Mouse (Mus musculus): ENCODE data around the gene Olig1. TPM values are rescaled to one million over a fixed set of nuclear protein-coding genes. Genes with fewer than 3 reads are reported as not detected.

Gene Olig1
- polyA plus RNA-seq, 1 experiment from 2014 or later = 0.04 TPM

DNA sequence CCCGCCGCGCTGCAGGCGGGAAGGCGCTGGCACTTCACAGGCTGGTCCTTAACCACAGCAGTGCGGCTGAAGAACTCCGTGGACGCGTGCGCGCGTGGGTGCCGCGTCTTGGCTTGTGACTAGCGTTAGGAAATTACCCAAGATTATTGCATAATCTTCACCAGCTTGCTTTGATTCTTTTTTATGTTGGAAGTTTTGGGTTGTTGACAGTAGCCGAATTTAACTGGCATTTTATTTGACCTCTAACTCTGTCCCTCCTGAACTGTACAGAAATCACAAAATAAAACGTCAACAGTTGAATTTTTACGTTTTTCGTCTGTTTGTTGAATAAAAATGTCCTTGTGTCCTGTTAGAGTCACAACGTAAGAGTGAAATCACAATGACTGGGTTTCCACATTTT lies 2.1 kb downstream of the Olig1 start:
- TF ChIP-seq EP300 (optimal IDR thresholded peaks at IDR 0.05) (no peak), CTCF (IDR thresholded peaks at IDR 0.05; ENCODE audit: low read depth) (no peak)
- H3K27me3 ChIP-seq (ENCODE audit: control insufficient read depth, insufficient read depth, low read length) = peaks cover 45% of the 10 kb centered on the region
- 4% methylated on average over 20 of the region's 20 CpGs for WGBS
- no peak overlapping the region for H3K27ac ChIP-seq (replicated peaks)
- no peak overlapping the region for H3K4me3 ChIP-seq (ENCODE audit: low read depth, low read length)
- H3K36me3 ChIP-seq (ENCODE audit: control insufficient read depth, insufficient read depth, low read length) = no peaks in the 10 kb centered on the region
- H3K9ac ChIP-seq (ENCODE audit: low read length) = no peak overlapping the region
- H3K4me2 ChIP-seq (replicated peaks; ENCODE audit: low read depth) = no peak overlapping the region
- no peaks in the 10 kb centered on the region; the same call in 1 of the 2 replicates for H3K4me1 ChIP-seq (replicated peaks; ENCODE audit: control insufficient read depth, insufficient read depth)
- DNase-seq (ENCODE audit: low spot score) = no peak
- ATAC-seq (ENCODE audit: low FRiP score, low TSS enrichment) = no peak
- no peaks in the 10 kb centered on the region for H3K9me3 ChIP-seq (ENCODE audit: control insufficient read depth, low read length)

DNA sequence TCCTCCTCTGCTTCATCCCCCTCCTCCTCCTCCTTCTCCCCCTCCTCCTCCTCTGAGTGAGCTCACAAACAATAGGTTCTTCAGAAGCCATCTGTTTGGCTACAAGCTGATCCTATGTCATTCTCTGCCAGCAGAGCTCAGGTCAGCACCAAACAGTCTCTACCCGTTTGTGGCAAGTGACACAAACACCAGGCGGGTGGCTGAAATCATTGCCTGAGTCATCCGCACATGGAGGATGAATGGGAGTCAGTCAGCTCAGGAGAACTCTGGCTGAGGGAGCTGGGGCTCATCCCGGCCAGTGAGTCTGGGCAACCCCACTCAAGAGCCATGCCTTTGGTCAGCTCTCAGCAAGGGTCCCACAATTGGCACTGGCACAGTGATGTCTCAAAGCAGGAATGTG lies 10.9 kb downstream of the Olig1 start:
- no peaks in the 10 kb centered on the region for H3K36me3 ChIP-seq (ENCODE audit: control insufficient read depth, insufficient read depth, low read length)
- ATAC-seq (ENCODE audit: low FRiP score, low TSS enrichment) = 0 out of 2 replicates have a peak, but pooled peaks have one; percentile 15
- H3K9me3 ChIP-seq (ENCODE audit: control insufficient read depth, low read length) = no peaks in the 10 kb centered on the region
- no peaks in the 10 kb centered on the region for H3K4me1 ChIP-seq (replicated peaks; ENCODE audit: control insufficient read depth, insufficient read depth)
- no peak overlapping the region for H3K27ac ChIP-seq (replicated peaks)
- no peak for DNase-seq (ENCODE audit: low spot score)
- no peak for TF ChIP-seq CTCF (IDR thresholded peaks at IDR 0.05; ENCODE audit: low read depth)
- TF ChIP-seq EP300 (optimal IDR thresholded peaks at IDR 0.05) = no peak
- H3K4me3 ChIP-seq (ENCODE audit: low read depth, low read length) = no peak overlapping the region
- no peak overlapping the region for H3K4me2 ChIP-seq (replicated peaks; ENCODE audit: low read depth)
- no peaks in the 10 kb centered on the region for H3K27me3 ChIP-seq (ENCODE audit: control insufficient read depth, insufficient read depth, low read length)
- 55% methylated on average over 4 of the region's 4 CpGs for WGBS
- H3K9ac ChIP-seq (ENCODE audit: low read length) = no peak overlapping the region

DNA sequence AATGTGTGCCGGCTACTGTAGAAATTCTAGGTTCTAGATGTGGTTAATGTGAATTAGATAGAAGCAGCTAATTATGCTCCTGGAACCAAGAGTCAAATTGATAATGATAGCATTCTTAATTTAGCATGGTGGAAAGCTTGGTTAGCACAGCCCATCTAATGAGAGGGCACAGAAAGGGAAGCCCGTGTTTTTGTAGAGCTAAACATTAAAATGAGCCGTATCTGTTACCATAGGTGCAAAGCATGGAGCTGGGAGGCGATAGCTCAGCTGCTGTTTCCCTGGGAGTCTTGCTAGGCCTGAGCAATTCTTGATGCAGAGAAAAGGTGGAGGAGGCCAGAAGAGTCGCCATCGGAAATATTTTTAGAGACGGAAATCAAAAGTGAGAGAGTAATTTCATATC lies 22.5 kb downstream of the Olig1 start:
- Histone ChIP-seq H3K9me3 (ENCODE audit: control insufficient read depth, low read length) (no peaks in the 10 kb centered on the region), H3K27ac (replicated peaks) (no peak overlapping the region), H3K27me3 (ENCODE audit: control insufficient read depth, insufficient read depth, low read length) (no peaks in the 10 kb centered on the region), H3K9ac (ENCODE audit: low read length) (no peak overlapping the region), H3K4me2 (replicated peaks; ENCODE audit: low read depth) (no peak overlapping the region), H3K4me1 (replicated peaks; ENCODE audit: control insufficient read depth, insufficient read depth) (no peaks in the 10 kb centered on the region), H3K4me3 (ENCODE audit: low read depth, low read length) (no peak overlapping the region), H3K36me3 (ENCODE audit: control insufficient read depth, insufficient read depth, low read length) (no peaks in the 10 kb centered on the region)
- TF ChIP-seq CTCF (IDR thresholded peaks at IDR 0.05; ENCODE audit: low read depth) (no peak), EP300 (optimal IDR thresholded peaks at IDR 0.05) (no peak)
- 78% methylated on average over 7 of the region's 7 CpGs for WGBS
- no peak for DNase-seq (ENCODE audit: low spot score)
- ATAC-seq (ENCODE audit: low FRiP score, low TSS enrichment) = no peak

DNA sequence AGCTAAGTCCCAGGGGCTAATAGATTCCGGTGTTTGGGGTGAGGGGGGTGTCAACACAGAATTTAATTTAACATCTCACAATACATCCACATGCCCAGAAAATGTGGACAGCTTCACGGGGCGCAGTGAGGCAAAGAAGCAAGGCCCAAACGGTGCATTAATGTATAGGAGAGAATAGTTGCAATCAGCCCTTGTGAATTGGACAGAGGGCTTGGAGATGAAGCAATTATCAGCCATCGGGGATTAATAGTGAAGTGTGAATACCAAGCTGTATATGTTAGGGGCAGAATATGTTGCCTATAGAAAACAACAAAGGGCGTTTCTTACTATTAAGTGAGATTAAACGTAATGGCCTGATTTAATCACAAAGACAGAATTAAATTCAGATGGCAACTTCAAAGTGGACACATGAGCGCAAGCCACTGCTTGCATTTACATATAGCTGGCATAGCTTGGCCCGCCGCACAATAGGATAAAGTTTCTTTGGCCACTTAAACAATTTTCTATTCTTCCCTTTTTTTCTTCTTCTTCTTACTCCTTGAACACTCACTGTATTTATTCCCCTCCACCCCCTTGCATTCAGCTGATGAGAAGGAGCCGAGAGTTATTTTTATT lies 23.3 kb downstream of the Olig1 start:
- H3K4me2 ChIP-seq (replicated peaks; ENCODE audit: low read depth) = no peak overlapping the region
- ATAC-seq (ENCODE audit: low FRiP score, low TSS enrichment) (no peak), DNase-seq (ENCODE audit: low spot score) (no peak)
- no peaks in the 10 kb centered on the region for H3K4me1 ChIP-seq (replicated peaks; ENCODE audit: control insufficient read depth, insufficient read depth)
- no peaks in the 10 kb centered on the region for H3K27me3 ChIP-seq (ENCODE audit: control insufficient read depth, insufficient read depth, low read length)
- no peak for TF ChIP-seq CTCF (IDR thresholded peaks at IDR 0.05; ENCODE audit: low read depth)
- no peak for TF ChIP-seq EP300 (optimal IDR thresholded peaks at IDR 0.05)
- no peak overlapping the region for H3K27ac ChIP-seq (replicated peaks)
- no peaks in the 10 kb centered on the region for H3K9me3 ChIP-seq (ENCODE audit: control insufficient read depth, low read length)
- 84% methylated on average over 11 of the region's 11 CpGs for WGBS
- no peak overlapping the region for H3K9ac ChIP-seq (ENCODE audit: low read length)
- no peaks in the 10 kb centered on the region for H3K36me3 ChIP-seq (ENCODE audit: control insufficient read depth, insufficient read depth, low read length)
- H3K4me3 ChIP-seq (ENCODE audit: low read depth, low read length) = no peak overlapping the region

DNA sequence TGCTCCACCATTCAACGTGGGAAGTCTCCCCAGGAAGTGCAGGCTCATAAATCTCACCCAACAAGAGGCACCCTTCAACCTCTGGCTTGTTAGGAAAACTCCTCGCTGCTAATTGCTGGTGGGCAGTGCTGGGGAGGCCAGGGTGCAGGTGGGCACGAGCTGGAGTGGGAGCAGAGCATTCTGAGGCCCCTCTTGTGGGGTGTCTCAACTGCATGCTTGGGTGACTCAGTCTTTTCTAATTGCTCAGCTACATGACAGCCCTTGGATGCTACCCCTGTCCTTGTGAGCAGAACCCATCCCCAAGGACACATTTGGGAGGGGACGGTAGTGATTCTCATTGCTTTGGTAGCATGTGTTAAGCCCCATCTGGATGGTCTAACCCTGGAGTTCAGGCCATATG lies 28.2 kb downstream of the Olig1 start:
- 25% methylated on average over 4 of the region's 4 CpGs for WGBS
- H3K9me3 ChIP-seq (ENCODE audit: control insufficient read depth, low read length) = no peaks in the 10 kb centered on the region
- ATAC-seq (ENCODE audit: low FRiP score, low TSS enrichment) = no peak

DNA sequence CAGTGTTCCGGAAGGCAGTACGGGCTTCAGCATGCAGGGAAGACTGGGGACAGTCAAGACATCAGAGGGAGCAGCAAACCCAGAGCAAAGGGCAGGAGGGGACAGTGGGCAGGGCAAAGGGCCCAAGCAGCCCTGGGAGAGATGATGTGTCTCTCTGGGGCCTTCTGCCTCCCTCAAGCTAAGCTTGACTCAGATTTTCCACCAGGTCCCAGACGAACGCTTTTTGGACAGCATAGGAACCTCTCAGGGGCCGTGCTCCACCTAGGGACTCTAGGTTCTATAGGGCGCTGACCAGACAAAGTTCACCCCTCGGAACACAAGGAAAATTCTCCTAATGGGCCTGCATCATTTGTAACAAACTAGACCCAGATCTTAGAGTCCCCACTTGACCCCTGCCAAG lies 29.8 kb downstream of the Olig1 start:
- no peak overlapping the region for H3K4me3 ChIP-seq (ENCODE audit: low read depth, low read length)
- no peaks in the 10 kb centered on the region for H3K36me3 ChIP-seq (ENCODE audit: control insufficient read depth, insufficient read depth, low read length)
- no peaks in the 10 kb centered on the region for H3K4me1 ChIP-seq (replicated peaks; ENCODE audit: control insufficient read depth, insufficient read depth)
- H3K27me3 ChIP-seq (ENCODE audit: control insufficient read depth, insufficient read depth, low read length) = no peaks in the 10 kb centered on the region
- no peak overlapping the region for H3K9ac ChIP-seq (ENCODE audit: low read length)
- H3K4me2 ChIP-seq (replicated peaks; ENCODE audit: low read depth) = no peak overlapping the region
- DNase-seq (ENCODE audit: low spot score) = no peak
- no peak overlapping the region for H3K27ac ChIP-seq (replicated peaks)
- 82% methylated on average over 7 of the region's 7 CpGs for WGBS
- TF ChIP-seq CTCF (IDR thresholded peaks at IDR 0.05; ENCODE audit: low read depth) (no peak), EP300 (optimal IDR thresholded peaks at IDR 0.05) (no peak)
- H3K9me3 ChIP-seq (ENCODE audit: control insufficient read depth, low read length) = no peaks in the 10 kb centered on the region
- no peak for ATAC-seq (ENCODE audit: low FRiP score, low TSS enrichment)

More for the DNA sequence above, 28.2 kb downstream of the Olig1 start:
- Histone ChIP-seq H3K4me1 (replicated peaks; ENCODE audit: control insufficient read depth, insufficient read depth) (no peaks in the 10 kb centered on the region), H3K36me3 (ENCODE audit: control insufficient read depth, insufficient read depth, low read length) (no peaks in the 10 kb centered on the region), H3K27ac (replicated peaks) (no peak overlapping the region), H3K4me2 (replicated peaks; ENCODE audit: low read depth) (no peak overlapping the region), H3K4me3 (ENCODE audit: low read depth, low read length) (no peak overlapping the region), H3K9ac (ENCODE audit: low read length) (no peak overlapping the region), H3K27me3 (ENCODE audit: control insufficient read depth, insufficient read depth, low read length) (no peaks in the 10 kb centered on the region)
- TF ChIP-seq CTCF (IDR thresholded peaks at IDR 0.05; ENCODE audit: low read depth) (no peak), EP300 (optimal IDR thresholded peaks at IDR 0.05) (no peak)
- no peak for DNase-seq (ENCODE audit: low spot score)
